Mouse (Mus musculus) olfactory bulb, adult 2 months (tissue): ENCODE results near the gene Med16. TPM values are rescaled to one million over a fixed set of nuclear protein-coding genes. Genes with fewer than 3 reads are reported as not detected.
A peak's percentile ranks its signal among the peaks of the same experiment; 100 is the strongest.

ENCODE experiments used
- H3K27ac ChIP-seq: fragments of 200-500 bp; 2 replicates; pipeline ENCODE4 v1.5.1; 2012; ENCODE audit warnings: low read depth, low read length; ENCODE audit not compliant: insufficient read depth
- H3K4me1 ChIP-seq: fragments of 200-500 bp; 2 replicates; pipeline ENCODE4 v1.6.1; 2012; ENCODE audit warnings: low read length; ENCODE audit not compliant: control insufficient read depth, insufficient read depth
- H3K4me3 ChIP-seq: fragments of 200-500 bp; 2 replicates; pipeline ENCODE4 v1.5.1; 2012; ENCODE audit warnings: mild to moderate bottlenecking, low read depth, low read length, moderate library complexity; ENCODE audit not compliant: insufficient read depth
- CTCF ChIP-seq: fragments of 200-500 bp; IDR thresholded peaks from 2 replicates; pipeline ENCODE4 v1.5.1; 2012; ENCODE audit warnings: low read depth, mild to moderate bottlenecking, low read length, moderate library complexity; ENCODE audit not compliant: insufficient read depth
- POLR2A ChIP-seq: fragments of 200-500 bp; IDR thresholded peaks from 2 replicates; pipeline ENCODE4 v1.6.1; 2012; ENCODE audit warnings: mild to moderate bottlenecking, low read depth, low read length, moderate library complexity; ENCODE audit not compliant: insufficient read depth
- WGBS: fragments of 180-500 bp; shearing (Covaris S2); methylation state at CpG from one replicate; pipeline ENCODE4 v1.1.7; 2018; 5-methylcytosine and 5-hydroxymethylcytosine counted together
- polyA plus RNA-seq: library from polyadenylated mRNA; stranded (reverse); fragments of >200 nt; gene quantifications from 2 replicates; pipeline ENCODE4 v1.2.4, GENCODE M21; 2012; ENCODE audit warnings: low replicate concordance; ENCODE audit not compliant: missing spikeins, insufficient read depth, insufficient read length

The Med16 gene
- polyA plus RNA-seq, 1 experiment = not detected

DNA sequence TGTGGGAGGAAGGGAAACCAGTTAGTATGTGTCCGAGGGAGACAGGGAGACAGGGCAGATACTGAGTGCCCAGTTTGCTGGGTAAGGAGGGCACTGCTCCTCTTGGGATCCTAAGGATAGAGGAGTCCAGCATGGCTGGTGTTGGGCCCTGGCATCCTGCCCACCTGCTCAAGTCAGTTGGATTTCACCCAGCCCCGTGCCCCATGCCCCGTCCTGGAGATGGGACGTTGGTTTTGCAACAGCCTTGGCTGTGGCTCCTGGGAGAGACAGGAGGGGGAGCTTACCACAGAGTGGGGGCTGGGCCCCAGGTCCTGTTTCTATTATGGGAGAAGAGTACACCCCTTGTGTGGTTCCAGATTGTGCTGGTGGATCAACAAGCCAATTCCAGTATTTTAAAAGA lies 24.3 kb downstream of the Med16 start:
- no peak overlapping the region for H3K4me3 ChIP-seq
- H3K27ac ChIP-seq = no peak overlapping the region
- 35% methylated on average over 4 of the region's 4 CpGs for WGBS
- TF ChIP-seq CTCF (no peak), POLR2A (no peak)
- peaks cover 22% of the 10 kb centered on the region for H3K4me1 ChIP-seq

DNA sequence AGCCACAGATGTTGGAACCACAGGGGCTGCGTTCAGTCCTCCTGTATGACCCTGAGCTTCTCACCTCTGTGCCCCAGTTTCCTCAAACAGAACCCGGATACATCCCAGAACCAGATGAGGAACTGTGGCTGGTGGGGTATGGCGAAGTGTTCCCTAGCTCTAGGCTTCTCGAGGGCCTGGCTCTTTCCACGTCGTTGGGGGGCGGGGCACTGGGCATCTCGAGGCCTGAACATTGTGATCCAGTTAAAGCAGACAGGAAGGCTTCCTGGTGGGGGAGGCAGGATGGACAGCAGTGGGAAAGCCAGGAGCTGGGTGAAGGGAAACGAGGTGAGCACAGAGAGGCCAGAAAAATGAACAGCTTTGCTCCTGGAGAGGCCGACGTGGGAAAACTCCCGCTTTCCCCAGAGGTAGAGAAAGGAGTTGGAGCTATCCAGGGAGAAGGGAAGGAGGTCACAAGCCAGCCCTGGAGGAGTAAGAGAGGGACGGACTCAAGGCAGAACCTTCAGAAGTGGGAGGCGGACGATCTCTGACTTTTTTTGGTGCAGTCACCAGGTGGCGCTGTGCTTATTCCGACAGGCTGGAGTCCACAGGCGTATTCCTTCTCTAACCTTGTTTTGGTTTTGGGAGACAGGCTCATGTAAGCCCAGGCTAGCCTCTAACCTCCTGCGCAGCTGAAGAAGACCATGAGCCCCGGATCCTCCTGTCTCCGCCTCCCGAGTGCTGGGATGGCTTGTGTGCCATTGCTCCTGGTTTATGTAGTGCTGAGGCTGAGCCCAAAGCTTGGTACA lies 25.2 kb downstream of the Med16 start:
- Histone ChIP-seq H3K4me3 (no peak overlapping the region), H3K27ac (no peak overlapping the region), H3K4me1 (peaks cover 25% of the 10 kb centered on the region)
- WGBS = 17% methylated on average over 22 of the region's 22 CpGs
- TF ChIP-seq POLR2A (no peak), CTCF (peak; percentile 67)

DNA sequence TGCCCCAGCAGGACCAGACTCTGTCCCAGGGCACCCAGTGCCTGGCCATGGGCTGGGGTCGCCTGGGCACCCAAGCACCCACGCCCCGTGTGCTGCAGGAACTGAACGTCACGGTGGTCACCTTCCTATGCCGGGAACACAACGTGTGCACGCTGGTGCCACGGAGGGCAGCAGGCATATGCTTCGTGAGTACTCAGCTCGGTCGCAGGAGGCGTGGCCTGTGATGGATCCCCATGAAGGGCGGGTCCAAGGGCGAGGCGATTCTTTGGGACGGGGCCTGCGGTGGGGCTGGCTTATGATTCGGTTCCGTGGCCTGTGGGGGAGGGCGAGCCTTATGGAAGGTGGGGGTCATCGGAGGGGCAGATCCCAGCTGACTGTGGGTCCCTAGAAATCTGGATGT lies 26.7 kb downstream of the Med16 start:
- Histone ChIP-seq H3K4me1 (peaks cover 25% of the 10 kb centered on the region), H3K27ac (no peak overlapping the region), H3K4me3 (no peak overlapping the region)
- TF ChIP-seq POLR2A = no peak
- no peak for TF ChIP-seq CTCF
- 22% methylated on average over 22 of the region's 22 CpGs for WGBS

DNA sequence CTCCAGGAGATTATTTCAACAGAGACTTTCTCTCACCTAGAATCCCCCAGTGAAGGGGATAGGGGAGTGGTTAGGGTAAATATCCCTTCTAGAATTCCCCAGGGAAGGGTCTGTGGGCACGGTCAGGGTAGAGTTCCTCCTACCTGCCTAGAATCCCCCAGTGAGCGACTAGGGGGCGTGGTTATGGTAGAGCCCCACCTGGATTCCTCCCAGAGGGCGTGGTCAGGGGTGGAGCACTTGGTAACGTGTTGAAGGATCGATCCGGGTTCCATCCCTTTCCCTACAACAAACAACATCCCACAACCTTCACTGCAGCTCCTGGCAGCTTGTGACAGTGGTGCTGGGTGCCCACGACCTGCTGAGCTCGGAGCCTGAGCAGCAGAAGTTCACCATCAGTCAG lies 28.0 kb downstream of the Med16 start:
- TF ChIP-seq CTCF (no peak), POLR2A (no peak)
- 27% methylated on average over 9 of the region's 9 CpGs for WGBS
- H3K4me3 ChIP-seq = no peak overlapping the region

DNA sequence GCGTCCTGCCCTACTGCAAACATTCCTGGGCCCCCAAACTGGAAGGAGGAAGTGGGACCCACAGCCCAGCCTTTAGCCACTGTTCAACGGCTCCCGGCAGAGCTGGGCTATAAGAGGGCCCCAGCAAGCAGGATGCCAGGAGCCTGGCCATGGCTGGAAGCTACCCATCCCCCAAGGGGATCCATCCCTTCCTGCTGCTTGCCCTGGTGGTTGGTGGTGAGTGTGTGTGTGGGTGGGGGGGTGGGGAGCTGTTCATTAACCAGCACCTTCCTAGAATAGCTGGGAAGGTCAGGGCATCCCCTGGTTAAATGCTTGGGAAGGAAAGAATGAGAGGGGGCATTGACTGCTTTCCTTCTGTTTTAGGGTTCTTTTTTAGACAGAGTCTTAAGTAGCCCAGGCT lies 29.2 kb downstream of the Med16 start:
- no peak for TF ChIP-seq POLR2A
- TF ChIP-seq CTCF = no peak
- H3K4me3 ChIP-seq = no peak overlapping the region
- H3K4me1 ChIP-seq = peaks cover 32% of the 10 kb centered on the region
- no peak overlapping the region for H3K27ac ChIP-seq
- WGBS = 62% methylated on average over 3 of the region's 3 CpGs

More for the DNA sequence above, 28.0 kb downstream of the Med16 start:
- Histone ChIP-seq H3K27ac (no peak overlapping the region), H3K4me1 (peaks cover 25% of the 10 kb centered on the region)

DNA sequence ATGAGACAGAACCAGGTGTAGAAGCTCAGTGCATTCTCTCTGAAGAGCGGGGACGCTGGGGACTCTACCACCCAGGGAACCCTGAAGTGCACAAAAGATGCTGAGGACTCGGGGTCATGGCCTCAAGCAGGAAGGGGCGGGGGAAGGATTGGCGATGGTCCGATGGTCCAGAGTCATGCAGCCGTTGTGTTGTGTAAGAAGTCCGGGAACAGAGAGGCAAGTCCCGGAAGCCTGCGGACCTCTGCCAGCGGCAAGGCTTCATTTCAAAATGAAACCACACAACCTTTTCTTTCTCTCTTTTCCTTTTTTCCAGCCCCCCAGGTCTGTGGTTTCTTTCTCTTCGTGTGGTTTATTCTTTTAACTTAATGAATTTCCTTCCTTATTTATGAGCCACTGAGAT lies 31.0 kb downstream of the Med16 start:
- peaks cover 32% of the 10 kb centered on the region for H3K4me1 ChIP-seq
- H3K27ac ChIP-seq = no peak overlapping the region
- H3K4me3 ChIP-seq = no peak overlapping the region
- 63% methylated on average over 12 of the region's 12 CpGs for WGBS
- TF ChIP-seq CTCF = no peak
- no peak for TF ChIP-seq POLR2A

DNA sequence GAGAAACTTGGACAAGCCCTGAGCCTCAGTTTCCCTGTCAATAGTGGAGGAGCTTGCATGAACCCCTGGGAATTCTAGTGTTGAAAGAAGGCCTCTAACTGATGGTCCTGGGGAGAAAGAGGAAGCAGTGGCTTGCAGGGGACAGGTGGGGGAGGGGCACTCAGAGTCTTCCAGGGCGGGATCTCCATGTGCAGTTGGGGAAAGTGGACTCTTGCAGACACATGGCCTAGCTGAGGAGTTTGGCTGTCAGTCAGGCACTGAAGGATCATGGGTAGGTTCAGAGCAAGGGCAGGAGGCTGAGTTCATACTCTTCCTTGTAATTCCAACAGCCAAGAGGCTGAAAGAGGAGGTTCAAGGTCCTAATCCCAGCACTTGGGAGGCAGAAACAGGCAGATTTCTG lies 31.5 kb downstream of the Med16 start:
- H3K4me1 ChIP-seq = peaks cover 34% of the 10 kb centered on the region
- WGBS = 71% methylated on average over 1 of the region's 1 CpGs
- H3K4me3 ChIP-seq = no peak overlapping the region
- H3K27ac ChIP-seq = no peak overlapping the region
- TF ChIP-seq POLR2A = no peak
- TF ChIP-seq CTCF = no peak

DNA sequence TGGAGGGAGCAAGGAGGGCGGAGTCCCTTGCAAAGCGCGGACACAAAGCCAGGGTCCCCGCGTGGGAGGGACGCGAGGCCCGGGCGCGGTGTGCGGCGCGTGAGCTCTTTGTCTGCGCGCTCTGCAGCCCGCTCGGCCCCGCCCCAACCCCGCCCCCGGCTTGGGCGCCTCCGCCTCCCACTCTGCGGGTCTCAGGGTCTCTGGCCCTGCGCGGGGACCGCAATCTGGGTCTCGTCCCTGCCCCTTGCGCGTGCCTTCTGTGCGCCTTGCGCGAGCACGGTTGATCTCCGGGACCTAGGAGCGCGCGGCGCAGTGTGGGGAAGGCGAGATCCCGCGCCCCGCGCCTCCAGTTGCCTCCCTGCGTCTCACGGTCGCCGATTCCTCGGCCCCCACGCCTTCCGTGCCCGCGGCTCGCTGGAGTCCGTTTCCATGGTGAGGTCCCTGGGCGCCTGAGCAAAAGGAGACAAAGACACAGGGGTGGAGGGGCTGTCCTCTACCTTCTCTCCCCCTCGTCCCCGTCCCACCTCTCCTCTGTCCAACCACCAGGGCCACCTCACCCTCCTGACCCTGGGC lies 34.3 kb downstream of the Med16 start, which contains the start of the genes Prtn3 and Plppr3:
Gene Prtn3, plus strand, starts transcription at position 187 of the 573 bp plus-strand sequence.
Gene Plppr3, minus strand, starts transcription at position 345 of the 573 bp plus-strand sequence.
- WGBS = under 1% methylated on average over 57 of the region's 57 CpGs
- H3K27ac ChIP-seq = peak within 1 kb of the TSS; percentile 84
- peaks cover 24% of the 10 kb centered on the region for H3K4me1 ChIP-seq
- TF ChIP-seq POLR2A = peak; percentile 76; the same call in 1 of the 2 replicates
- TF ChIP-seq CTCF = no peak
- H3K4me3 ChIP-seq = peak within 1 kb of the TSS; percentile 81

DNA sequence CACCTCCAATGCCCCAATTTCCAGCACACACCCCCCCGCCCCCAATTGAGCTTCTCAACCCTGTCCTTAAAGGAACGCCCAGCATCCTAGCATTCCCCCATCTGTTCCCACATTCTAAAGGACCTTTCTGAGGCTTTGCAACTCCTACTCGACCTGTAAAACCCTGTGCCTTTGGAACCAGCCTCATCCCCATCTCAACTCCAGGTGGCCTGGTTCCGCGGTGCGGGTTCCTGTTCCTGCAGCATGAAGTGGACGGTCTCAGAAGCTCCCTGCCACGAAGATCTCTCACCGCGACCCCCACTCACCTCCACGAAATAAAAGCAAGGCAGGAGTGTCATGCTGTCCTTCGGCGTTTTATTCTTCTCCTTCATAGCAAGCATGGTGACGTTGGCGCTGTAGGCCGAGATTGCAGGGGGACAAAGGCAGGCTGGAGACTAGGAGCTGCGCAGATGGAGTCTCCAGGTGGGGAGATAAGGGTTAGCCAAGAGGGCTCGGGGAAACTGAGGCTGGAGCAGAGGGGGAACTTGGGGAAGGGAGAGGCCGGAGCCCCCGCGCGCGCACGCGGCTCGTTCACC lies 34.9 kb downstream of the Med16 start:
- H3K4me3 ChIP-seq = peak overlapping the region; percentile 81
- peaks cover 25% of the 10 kb centered on the region for H3K4me1 ChIP-seq
- peak overlapping the region; percentile 84 for H3K27ac ChIP-seq
- WGBS = 1% methylated on average over 26 of the region's 26 CpGs
- TF ChIP-seq POLR2A (no peak), CTCF (no peak)

DNA sequence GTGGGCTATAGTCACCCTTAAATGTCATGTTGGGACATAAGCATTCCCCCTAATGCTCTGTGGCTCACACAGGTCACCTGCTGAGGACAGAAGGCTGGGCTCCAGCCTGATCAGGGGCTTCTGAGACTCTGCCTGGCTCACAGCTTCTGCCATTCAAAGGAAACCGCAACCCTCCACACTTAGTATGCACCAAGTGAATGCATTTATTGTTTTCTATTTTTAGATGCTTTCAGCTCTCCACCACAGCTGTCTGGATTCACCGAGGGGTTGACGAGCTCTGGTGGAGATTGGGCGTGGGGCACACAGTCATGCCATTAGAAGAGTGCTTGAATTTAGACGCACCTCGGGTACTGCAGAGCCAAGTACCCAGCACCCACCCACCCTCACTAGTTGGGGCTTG lies 35.4 kb downstream of the Med16 start:
- 3% methylated on average over 6 of the region's 6 CpGs for WGBS
- H3K27ac ChIP-seq = 0 out of 2 replicates have a peak overlapping the region, but pooled peaks have one; percentile 25
- TF ChIP-seq CTCF = no peak
- no peak for TF ChIP-seq POLR2A

More for the DNA sequence above, 35.4 kb downstream of the Med16 start:
- Histone ChIP-seq H3K4me3 (peak overlapping the region; percentile 81), H3K4me1 (peaks cover 25% of the 10 kb centered on the region)
